Mouse (Mus musculus) CD4-positive, CD25-positive, alpha-beta regulatory T cell, adult 4 months (primary cell): ENCODE results near the gene Krt90. TPM values are rescaled to one million over a fixed set of nuclear protein-coding genes. Genes with fewer than 3 reads are reported as not detected.
"Not testable (repeated sequence)": the region's sequence is repeated elsewhere in the genome, so short reads cannot be mapped to it uniquely, and the experiment has no call there.

Experiments used
- ATAC-seq: one replicate; pipeline ENCODE4 v1.8.0; 2017
- polyA plus RNA-seq, 2 experiments: library from polyadenylated mRNA; unstranded; fragments of 100-300 nt; shearing (Covaris generic); gene quantifications; one replicate each; pipeline ENCODE4 v1.2.1; 2017

Krt90 gene
- polyA plus RNA-seq = not detected

GRCm38 (mm10) chr15:101562850-101563249 lies at the start of gene Krt90:
Gene Krt90 (minus strand): TSS chr15:101562950.
- no peak for ATAC-seq

GRCm38 (mm10) chr15:101599123-101599522 lies 36.4 kb upstream of the Krt90 start:
- ATAC-seq = no peak

GRCm38 (mm10) chr15:101588216-101588615 lies 25.5 kb upstream of the Krt90 start:
- ATAC-seq = no peak

GRCm38 (mm10) chr15:101584456-101584855 lies 21.7 kb upstream of the Krt90 start:
- ATAC-seq = no peak

- ATAC-seq = no peak
Measured at GRCm38 (mm10) chr15:101583211-101583965, 20.6 kb upstream of the Krt90 start.

GRCm38 (mm10) chr15:101581701-101582100 lies 19.0 kb upstream of the Krt90 start:
- no peak for ATAC-seq

- ATAC-seq = no peak
Measured at GRCm38 (mm10) chr15:101575506-101575905, 12.8 kb upstream of the Krt90 start.

- ATAC-seq = no peak
Measured at GRCm38 (mm10) chr15:101573796-101574345, 11.1 kb upstream of the Krt90 start, which contains the start of gene Krt75. Gene Krt75 (minus strand): TSS chr15:101573904.

GRCm38 (mm10) chr15:101567780-101568179 lies 5.0 kb upstream of the Krt90 start:
- no peak for ATAC-seq

- no peak for ATAC-seq
Measured at GRCm38 (mm10) chr15:101558034-101558646, 4.6 kb downstream of the Krt90 start.

GRCm38 (mm10) chr15:101553169-101553568 lies 9.6 kb downstream of the Krt90 start:
- no peak for ATAC-seq

GRCm38 (mm10) chr15:101552188-101552587 lies 10.6 kb downstream of the Krt90 start:
- ATAC-seq = no peak

- no peak for ATAC-seq
Measured at GRCm38 (mm10) chr15:101550567-101550966, 12.2 kb downstream of the Krt90 start, which contains the start of gene Krt82. Gene Krt82 (minus strand): TSS chr15:101550667.

GRCm38 (mm10) chr15:101544478-101544877 lies 18.3 kb downstream of the Krt90 start:
- ATAC-seq = no peak

- ATAC-seq = no peak
Measured at GRCm38 (mm10) chr15:101542543-101542942, 20.2 kb downstream of the Krt90 start.

- no peak for ATAC-seq
Measured at GRCm38 (mm10) chr15:101538580-101538900, 24.2 kb downstream of the Krt90 start.

- ATAC-seq = no peak
Measured at GRCm38 (mm10) chr15:101537864-101538579, 24.7 kb downstream of the Krt90 start.

- no peak for ATAC-seq
Measured at GRCm38 (mm10) chr15:101536054-101536850, 26.5 kb downstream of the Krt90 start.

- ATAC-seq = no peak
Measured at GRCm38 (mm10) chr15:101532720-101533119, 30.0 kb downstream of the Krt90 start, which contains the start of gene Krt84. Gene Krt84 (minus strand): TSS chr15:101532820.

- ATAC-seq = no peak
Measured at GRCm38 (mm10) chr15:101522556-101523232, 40.1 kb downstream of the Krt90 start.

- ATAC-seq = no peak
Measured at GRCm38 (mm10) chr15:101519792-101520191, 43.0 kb downstream of the Krt90 start.

GRCm38 (mm10) chr15:101517161-101517560 lies 45.6 kb downstream of the Krt90 start, which contains the start of gene Gm49425:
Gene Gm49425 (minus strand): TSS chr15:101517261.
- ATAC-seq = not testable (repeated sequence)
